Mouse (Mus musculus): ENCODE measurements at regions not wholly inside any gene's neighbourhood (a gene's known extent, or its start where the extent isn't known, plus 50 kb on each side); places are given as distances from the start of the nearest gene placed in this dataset.
A peak's percentile ranks its signal among the peaks of the same experiment; 100 is the strongest.

DNA sequence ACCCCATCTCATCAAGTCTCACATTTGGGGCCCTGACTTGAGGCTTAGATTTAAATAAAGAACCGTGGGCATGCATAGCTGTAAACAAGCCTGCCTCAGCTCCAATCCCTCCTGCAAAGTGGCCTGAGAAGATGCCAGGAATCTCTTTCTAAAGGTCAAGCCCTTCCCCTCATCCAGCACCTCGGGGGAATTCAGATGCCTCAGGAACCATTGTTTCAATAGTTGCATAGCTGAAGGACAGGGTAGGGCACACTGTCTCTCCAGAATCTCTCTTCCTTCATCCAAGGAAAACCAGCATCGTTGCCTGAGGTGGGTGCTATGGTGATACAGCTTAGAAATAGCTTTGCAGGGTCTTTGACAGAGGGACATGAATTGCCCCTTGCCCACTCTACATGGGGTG, 154.4 kb downstream of the Thbs2 start:
- DNase-seq, result no peak

DNA sequence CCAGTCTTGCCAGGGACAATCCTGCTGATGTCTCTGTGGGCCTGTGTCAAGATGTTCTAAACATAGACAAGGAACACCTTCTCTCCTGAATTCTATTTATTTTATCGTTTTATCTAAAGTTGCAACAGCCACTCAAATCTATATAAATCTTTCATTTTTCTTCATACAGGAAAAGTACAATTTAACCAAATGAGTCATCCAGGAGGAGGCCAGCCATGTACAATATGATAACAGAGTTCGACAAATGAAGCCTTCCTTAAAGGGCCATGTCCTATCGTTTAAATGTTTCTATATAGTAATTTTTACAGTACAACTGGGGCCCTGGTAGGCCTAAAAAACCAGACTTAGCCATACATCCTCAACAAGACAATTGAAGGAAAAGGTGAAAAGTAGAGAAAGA, 154.8 kb downstream of the Thbs2 start:
- DNase-seq, result no peak

DNA sequence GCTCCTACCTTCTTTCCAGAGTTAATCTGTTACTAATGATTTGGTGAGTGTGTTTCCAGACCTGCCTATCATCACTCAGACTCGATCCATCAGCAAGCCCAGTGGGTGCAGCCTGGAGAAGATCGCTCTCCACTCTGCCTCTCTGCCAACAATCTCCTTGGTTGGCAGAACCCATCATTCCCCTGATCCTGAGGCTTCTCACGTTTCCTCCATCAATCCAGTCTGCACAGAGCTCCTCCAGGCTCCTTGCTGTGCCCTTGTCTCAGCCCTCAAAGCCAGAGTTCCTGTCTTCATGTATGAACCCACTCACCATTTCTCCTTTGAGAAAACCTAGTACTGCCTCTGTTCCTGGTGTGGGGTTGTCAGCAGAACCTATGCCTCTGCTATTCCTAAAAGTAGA, 155.5 kb downstream of the Thbs2 start:
- DNase-seq, result no peak

DNA sequence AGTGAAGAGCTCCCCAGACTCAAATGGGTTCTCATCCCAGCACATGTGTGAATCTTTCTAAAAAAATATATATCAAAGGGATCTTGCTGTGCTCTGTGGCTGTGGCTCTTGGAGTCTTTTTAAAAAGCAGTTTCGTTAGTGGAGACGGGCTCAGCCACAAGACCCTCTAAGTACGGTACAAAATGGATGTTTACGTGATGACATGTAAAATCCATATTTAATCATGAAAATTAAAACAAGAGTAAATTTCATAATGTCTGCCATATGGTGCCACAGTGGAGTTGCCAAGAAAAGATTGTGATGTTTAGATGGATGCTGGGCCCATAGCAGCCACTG, 161.1 kb downstream of the Thbs2 start:
- no peak for DNase-seq

DNA sequence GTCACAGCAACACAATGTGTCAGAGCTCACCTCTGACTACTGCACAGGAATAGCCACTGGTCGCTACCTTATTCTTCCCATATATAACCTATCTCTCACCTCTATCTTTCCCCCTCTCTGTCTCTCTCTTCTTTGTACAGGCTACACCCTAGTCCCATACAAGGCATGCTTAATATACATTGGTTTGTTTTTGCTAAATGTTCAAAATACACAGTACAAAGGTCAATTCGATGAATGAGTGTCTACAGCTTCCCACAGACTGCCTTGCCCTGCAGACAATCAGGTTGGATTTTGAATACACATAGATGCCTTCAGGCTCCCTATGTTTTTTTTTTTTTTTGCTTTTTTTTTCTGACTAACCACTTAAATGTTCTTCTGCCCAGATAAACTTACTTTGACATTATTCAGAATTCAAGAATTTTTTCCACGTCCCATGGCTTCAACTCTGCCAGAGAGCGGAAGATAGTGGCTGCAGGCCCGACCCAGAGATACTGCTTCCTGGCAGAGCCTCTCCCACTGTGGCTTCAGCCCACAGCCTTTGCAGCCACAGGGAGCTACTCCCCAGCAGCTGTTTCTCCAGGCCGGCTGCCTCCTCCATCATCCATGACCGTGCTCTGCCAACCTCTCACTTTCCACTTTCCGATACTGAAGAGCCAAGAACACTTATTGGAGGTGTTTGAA, 161.6 kb downstream of the Thbs2 start:
- DNase-seq, result no peak

DNA sequence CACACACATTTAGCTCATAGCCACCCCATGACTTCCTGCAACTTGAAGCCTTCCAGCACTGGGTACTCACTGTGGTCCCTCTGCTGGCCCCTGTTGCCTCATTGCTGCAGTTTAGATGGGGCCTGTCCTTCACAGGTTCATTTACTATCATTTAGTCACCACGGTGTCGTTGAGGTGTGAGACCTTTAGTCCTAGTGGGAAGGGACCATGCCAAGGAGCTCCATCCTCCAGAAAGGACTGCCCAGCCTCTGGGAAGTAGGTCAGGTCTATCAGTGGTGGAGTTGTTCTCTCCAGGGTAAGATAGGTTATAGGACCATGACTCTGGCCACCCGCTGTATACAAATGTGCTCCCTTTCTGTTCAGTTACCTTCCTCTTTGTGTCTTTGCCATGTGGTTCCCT, 162.2 kb downstream of the Thbs2 start:
- DNase-seq, result no peak

DNA sequence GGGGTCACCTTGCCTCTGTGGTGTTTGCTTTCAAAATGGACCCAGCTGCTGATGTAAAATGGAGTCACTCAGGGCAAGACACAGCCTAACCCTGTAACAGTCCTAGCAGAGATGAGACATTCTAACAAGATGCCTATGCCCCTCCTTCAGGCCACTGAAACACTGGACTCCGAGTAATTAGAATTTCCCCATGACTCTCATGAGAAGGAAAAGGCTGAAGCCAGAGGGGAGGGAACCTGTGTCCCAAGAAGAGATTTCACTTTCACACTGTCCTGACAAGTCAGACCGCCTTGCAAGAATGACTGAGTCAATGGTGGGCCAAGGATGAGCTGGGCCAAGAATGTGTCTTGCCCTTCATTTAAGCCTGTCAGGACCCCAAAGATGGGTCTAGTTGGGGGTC, 166.3 kb downstream of the Thbs2 start:
- DNase-seq, result no peak

DNA sequence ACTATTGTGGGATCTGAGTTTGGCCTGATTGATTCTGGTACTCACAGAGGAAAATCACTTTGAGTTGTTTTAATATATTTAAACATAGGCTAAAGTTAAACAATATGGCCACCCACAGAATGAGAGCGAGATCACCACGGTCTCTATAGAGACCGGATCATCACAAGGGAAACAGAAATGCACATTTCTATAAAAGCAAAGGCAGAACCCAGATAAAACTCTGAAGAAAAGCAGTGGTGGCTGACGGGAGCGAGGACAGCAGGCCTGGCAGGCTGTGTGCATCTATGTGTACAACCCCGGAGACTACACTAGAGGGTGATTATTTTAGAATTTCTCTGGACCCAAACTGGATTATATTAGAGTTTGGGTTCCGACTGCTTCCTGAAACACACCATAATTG, 168.8 kb downstream of the Thbs2 start:
- DNase-seq, result no peak

DNA sequence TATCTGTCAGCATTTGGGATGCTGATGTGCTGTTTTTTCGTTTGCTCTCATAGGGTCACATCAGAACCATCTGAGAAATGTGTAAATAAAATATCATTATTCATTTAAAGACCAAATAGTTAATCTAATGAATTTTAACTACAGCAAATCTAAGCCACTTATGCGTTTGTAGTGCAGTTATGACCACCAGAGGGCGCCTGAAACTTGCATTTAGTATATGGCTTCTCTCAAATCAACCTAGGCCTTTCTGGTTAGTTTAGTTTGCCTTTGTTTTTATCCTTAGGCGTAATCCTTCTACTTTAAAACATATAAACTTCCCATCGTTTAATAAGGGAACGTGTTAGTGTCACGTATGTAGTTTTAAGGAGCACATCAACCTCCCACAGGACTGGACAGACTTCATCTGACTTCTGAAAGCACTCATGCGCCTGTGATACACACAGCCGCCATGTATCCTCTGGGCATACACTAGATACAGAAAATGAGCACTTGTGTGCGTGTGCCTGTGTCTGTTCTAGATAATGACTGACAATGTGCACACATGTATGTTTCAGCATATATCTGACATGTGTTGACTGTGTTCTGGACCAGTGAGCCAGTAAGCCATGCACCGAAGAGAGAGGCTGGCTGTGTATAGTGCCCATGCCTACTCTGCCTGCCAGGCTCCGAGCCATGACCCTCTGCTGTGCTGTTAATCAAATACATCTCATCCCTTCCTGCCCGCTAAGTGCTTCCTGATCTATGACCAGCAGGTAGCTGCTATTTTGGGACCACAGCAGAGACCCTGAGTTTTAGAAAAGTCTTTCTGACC, 169.4 kb downstream of the Thbs2 start:
- peak; percentile 51 to 66 for DNase-seq

DNA sequence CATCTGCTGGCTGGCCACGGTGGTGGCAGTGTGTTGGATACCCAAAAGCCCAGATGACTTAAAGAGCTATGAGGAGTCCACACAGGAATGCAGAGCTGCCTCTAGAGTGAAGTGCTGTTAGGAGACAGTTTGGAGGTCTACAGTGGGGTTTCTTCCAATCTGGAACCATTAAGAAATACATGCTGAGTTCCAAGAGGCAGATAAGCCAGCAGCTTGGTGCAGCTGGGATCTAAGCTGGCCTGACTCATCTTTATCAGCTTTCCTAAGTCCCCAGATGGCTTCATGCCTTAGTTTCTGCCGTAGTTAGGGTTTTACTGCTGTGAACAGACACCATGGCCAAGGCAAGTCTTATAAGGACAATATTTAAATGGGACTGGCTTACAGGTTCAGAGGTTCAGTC, 172.0 kb downstream of the Thbs2 start:
- no peak for DNase-seq

DNA sequence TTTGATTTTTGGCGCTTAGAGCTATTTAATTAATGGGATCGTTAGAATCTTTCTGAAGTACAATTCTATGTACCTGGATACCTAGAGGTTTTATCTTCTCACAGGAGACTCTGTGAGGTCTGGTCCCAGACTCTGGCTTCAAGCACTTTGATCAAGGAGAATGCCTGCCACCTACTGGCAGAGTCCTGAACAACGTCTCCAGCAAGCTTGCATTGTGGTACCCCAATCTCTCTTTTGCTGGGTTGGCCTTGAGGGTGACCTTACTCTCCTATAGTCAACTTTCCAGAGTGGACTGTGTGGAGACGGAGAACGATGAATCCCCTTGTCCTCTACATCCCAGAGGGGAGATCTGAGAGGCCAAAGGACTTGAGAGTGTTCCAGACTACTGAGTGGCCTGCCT, 173.5 kb downstream of the Thbs2 start:
- peak; percentile 75 to 82 for DNase-seq

DNA sequence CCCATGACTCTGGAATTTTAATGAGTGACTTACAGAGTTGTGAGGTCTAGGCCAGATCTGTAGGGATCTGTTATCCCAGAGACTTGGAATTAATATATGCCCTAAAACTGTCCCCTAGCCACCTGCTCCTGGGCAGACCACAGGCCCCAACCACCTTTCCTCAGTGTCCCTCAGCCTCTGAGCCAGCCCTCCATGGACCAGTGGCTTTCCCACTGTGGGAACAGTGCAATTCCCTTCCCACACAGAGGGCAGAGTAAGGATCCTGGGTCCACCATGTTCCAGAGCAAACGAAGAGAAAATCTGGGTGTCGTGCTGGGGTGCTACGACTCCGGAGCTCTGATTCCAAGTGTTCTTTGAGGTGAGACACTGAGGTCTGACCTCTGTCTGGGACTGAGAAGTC, 174.7 kb downstream of the Thbs2 start:
- DNase-seq, result no peak

DNA sequence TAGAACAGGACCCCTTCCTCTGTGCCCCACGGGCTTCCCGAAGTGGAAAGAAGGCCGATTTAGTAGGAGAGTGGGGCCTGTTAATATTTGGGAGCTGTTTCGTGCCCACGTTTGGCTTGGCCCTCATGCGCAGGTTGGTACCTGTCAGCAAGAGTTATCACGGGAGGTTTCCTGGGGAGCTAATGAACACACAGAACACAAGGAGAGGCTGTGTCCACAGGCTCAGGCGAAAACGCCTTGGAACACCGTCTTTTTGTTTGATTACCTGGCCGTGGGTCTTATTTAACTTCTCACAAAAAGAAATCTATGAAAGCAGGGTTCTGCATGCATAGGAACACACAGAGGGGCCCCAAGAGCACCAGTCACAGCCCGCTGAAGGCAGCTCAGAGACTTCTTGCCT, 175.8 kb downstream of the Thbs2 start:
- DNase-seq, result no peak

DNA sequence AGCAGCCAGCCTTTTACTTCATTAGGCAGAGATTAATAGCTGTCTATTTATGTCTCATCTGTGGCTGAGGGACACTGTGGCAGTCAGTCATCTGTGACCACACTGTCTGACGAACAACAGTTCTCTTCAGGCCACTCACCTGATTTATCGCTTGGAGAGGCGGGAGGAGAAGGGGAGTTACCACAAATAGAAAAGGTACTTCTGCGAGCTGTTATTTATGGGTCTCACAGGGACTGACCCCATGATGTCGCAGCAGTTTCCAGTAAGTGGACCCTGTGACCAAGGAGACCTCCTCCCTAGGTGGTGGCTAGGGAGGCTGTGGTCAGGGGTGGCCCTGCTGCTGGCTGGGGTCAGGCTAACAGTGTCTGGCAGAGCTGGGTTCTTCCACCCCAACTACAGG, 176.7 kb downstream of the Thbs2 start:
- no peak for DNase-seq

DNA sequence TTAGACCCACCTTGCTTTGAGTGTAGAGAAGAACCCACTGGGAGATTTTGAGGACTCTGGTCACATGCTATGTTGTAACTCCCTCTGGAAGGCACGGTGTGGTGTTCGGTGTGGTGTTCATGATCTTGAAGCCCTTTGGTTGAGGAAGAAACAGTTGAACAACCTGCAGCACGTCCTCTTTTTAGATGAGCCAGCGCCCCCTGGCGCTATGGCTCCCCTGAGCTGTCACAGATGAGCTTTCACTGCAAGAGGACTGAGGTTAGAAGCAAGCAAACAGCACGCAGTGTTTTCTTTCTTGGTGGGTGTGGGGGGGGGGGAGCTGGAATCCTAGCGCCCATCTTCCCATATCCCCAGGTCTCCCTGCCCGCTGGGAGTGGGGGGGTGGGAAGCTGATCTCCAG, 177.9 kb downstream of the Thbs2 start:
- peak; percentile 42 to 55 for DNase-seq

DNA sequence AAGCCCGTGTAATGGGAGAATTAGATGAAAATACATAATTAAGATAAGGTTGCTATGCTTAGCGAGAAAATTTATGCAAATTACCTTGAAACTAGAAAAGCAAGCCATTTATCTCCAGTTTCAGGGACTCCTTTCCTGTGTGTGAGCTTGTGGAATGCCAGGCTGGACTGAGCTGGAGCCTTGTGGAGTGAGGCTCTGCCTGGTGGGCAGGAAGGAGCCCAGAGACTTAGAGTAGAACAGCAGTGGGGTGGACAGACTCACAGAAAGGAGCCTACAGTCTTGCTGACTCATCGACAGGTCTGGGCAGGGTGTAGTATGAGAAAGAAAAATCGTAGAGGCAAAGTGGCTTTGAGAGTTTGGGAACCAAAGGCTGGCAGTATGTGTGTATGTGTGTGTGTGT, 180.6 kb downstream of the Thbs2 start:
- no peak for DNase-seq

DNA sequence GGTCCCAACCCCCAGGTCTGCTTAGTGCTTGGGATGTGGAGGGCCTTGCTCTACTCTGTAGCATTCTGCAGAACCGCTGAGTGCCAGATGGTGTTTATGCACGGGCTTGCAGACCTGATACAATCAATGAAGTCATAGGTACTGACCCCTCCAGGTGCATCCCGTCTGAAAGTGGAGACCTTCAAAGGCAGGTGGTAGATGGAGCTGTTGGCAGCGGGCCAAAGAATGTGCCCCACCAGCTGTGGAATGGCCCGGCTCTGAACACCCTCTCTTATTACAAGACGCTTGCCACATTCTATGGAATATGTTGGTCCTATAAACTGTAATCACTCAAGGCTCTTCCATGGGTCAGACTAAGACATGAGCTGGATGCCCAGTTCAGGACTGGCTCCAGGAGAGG, 183.5 kb downstream of the Thbs2 start:
- DNase-seq, result no peak

DNA sequence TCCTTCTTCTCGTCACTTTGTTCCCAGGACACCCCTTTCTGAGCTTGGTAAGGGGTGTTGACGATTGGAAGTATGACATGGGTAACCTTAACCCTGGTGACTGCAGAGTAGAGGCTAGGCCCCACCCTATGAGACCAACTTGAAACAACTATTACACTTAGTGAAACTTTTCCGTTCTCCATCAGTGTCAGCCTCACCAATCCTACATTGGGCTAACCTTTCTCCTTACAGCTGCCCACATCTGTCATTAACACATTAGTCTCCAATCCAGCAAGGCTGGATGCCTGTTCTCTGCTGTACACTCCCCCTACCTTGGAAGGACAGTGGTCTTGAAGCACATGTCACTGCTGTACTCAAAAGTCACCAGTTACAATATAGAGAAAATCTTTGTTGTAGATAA, 186.9 kb downstream of the Thbs2 start:
- DNase-seq, result no peak

DNA sequence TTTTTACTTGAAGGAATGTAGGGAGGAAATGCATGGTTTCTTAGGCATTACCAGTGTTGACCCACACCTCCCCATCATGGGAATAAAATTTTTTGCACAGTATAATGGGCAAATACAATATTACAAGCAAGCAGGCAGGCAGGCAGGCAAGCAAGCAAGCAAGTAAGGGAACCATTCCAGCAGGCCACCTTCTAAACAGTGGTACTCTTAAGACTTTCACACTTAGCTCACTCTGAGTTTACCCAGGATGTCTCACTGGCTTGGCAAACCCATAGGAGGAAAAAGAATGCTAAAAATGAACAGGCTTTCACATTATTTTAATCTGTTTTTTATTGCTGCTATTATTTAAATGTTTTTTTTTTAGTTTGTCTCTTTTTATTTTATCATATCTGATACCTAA, 187.9 kb downstream of the Thbs2 start:
- no peak for DNase-seq

DNA sequence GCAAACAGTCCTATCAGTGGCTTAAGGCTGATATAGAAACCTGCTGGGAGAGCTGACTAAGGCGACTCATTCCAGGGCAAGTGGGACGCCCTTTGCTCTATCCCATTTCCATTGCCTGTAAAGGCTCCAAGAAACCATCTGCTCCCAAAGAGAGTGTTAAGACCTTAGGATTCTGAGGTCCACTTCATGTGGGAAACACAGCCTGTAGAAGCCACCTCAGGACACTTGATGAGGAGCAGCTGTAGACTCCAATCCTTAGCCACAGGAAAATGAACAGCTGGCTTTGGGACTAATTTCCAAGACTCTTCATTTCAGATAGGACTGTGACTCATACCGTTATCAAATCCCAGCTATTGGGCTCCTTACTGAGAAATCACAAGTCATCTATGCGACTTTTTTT, 188.6 kb downstream of the Thbs2 start:
- no peak for DNase-seq

DNA sequence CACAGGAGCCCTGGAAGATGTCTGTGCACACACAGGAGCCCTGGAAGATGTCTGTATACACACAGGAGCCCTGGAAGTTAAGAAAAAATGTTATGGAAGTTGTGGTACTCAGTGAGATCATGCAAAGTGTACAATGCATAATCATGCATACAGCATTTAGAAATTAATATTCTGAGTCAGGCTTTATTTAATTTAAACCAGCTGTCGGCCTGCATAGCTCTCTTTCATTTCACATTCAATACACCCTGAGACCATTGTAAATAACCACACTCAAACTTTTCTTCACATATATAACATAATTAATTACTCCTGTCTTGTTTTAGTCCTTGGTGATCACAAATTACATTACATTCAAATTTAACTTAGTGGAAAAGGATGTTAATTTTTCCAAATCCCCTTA, 190.4 kb downstream of the Thbs2 start:
- DNase-seq, result no peak

DNA sequence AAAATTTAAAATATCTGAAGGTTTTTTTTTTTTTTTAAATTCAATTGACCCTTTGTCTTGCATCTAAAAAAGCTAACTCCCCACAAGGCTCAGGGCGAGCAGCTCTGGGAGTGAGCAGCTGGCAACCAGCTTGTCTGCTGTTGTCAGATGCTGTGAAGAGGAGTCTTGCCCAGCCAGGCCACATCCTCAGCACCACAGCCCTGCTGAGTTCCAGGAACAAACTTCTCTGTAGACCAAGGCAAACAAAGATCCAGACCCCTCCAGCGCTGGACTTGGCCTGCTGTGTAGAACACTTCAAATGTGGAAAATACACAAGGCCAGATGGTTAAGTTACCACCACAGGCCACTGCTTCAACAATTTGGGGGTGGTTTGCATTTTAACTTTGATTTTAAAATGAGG, 192.7 kb downstream of the Thbs2 start:
- no peak for DNase-seq

DNA sequence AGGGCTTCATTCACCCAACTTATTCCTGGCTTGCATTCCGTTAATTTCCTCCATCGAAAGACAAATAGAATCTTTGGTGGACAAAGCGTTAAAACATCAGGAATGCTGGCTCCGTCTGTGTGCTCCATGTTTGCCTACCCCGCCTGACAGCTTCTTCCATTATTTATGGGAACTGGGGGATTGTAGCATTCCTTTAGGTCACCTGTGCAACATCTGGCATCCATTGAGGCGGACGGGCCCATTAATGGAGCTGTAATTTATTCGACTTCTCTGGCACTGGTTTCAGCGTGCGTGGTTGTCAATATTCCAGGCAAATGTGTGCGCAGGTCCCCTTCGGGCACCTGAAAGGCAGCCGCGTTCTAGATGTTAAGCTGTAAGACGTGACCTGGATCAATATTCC, 196.9 kb downstream of the Thbs2 start:
- no peak for DNase-seq

DNA sequence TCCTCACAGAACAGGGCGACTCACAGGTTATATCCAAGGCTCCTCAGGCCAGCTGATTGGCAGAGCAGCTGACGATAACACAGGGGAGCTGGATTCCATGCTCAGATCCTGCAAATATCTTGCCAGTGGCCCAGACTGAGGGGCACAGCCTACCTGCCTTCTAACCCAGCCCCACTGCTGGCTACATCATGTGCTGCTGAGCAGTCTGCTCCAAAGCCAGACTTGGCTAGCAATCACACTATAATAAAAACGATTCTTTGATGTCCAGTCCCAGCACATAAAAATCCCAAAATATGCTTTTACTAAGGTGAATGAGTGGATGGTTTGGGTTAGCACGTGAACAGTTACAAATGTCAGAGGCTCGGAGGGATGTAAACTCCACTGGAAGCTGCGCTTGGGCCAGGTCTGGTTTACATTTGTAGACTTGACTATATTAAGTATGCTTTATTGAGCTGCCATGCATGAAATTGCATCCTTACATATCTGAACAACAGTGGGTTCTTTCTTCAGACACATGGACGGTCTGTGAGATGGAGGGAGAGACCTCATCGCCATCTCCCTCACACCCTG, 200.2 kb downstream of the Thbs2 start:
- no peak for DNase-seq

DNA sequence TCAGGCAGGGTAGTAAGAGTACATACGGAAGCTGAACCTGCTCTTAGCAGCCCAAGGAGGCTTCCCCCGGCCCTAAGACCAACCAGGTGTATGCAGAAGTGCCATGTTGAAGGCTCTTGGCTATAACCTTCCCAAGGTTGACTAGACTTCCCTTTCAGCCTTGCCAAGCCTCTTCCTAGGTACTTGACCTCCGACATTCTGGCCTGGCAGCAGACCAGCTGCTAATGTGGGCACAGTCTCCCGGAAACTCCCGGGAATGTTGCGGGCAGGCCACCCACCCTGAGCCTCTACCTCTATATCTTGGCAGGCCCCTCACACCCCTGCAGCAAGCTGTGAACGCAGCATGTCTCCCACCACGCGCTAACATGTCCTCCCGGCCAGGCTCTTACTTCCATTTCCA, 201.1 kb downstream of the Thbs2 start:
- DNase-seq, result no peak

All from cerebellum, postnatal 36 days (tissue).